Mouse (Mus musculus) hindbrain, embryonic 11.5 days (tissue): Measurements from ENCODE around the gene Fndc3a. TPM values are rescaled to one million over a fixed set of nuclear protein-coding genes. Genes with fewer than 3 reads are reported as not detected.
A peak's percentile ranks its signal among the peaks of the same experiment; 100 is the strongest.

Experiments
- ATAC-seq: fragments of 200-750 bp; cut with Nextera tagmentation; 2 replicates; pipeline ENCODE4 v1.8.0; 2017; ENCODE audit warnings: mild to moderate bottlenecking, moderate TSS enrichment, moderate library complexity; ENCODE audit not compliant: low FRiP score
- DNase-seq: peaks from one replicate; pipeline ENCODE4 v3.0.0-alpha.2; 2015; ENCODE audit warnings: low spot score
- H3K27ac ChIP-seq: fragments of 300-500 bp; sonication (generic); 2 replicates; pipeline ENCODE4 v1.5.1; 2014; ENCODE audit warnings: mild to moderate bottlenecking, low read depth, low read length
- H3K27me3 ChIP-seq: fragments of 300-500 bp; sonication (generic); 2 replicates; pipeline ENCODE4 v1.6.1; 2014; ENCODE audit warnings: mild to moderate bottlenecking, low read length, moderate library complexity, mixed read lengths; ENCODE audit not compliant: control insufficient read depth, insufficient read depth
- H3K36me3 ChIP-seq: fragments of 300-500 bp; sonication (generic); 2 replicates; pipeline ENCODE4 v1.6.1; 2014; ENCODE audit warnings: mild to moderate bottlenecking, low read length, moderate library complexity, mixed read lengths; ENCODE audit not compliant: control insufficient read depth, insufficient read depth
- H3K4me1 ChIP-seq: fragments of 300-500 bp; sonication (generic); replicated peaks from 2 replicates; pipeline ENCODE4 v1.6.1; 2014; ENCODE audit warnings: low read length, mixed read lengths; ENCODE audit not compliant: control insufficient read depth, insufficient read depth
- H3K4me2 ChIP-seq: fragments of 300-500 bp; sonication (generic); replicated peaks from 2 replicates; pipeline ENCODE4 v1.6.1; 2014; ENCODE audit warnings: mild to moderate bottlenecking, low read depth, low read length
- H3K4me3 ChIP-seq: fragments of 300-500 bp; sonication (generic); 2 replicates; pipeline ENCODE4 v1.5.1; 2014; ENCODE audit warnings: low read depth, low read length
- H3K9ac ChIP-seq: fragments of 300-500 bp; sonication (generic); 2 replicates; pipeline ENCODE4 v1.6.1; 2014; ENCODE audit warnings: low read depth, low read length
- H3K9me3 ChIP-seq: fragments of 300-500 bp; sonication (generic); 2 replicates; pipeline ENCODE4 v1.6.1; 2016; ENCODE audit warnings: low read length; ENCODE audit not compliant: control insufficient read depth
- WGBS: fragments of 180-500 bp; shearing (Covaris S2); extraction: QIAGEN DNeasy Blood & Tissue Kit; methylation state at CpG from one replicate; pipeline ENCODE4 v1.1.7; 2014; 5-methylcytosine and 5-hydroxymethylcytosine counted together
- polyA plus RNA-seq: library from polyadenylated mRNA; unstranded; fragments of >200 nt; fragmentation: Nextera tagmentation; extraction: Ambion mirVana; gene quantifications from 2 replicates; pipeline ENCODE4 v1.2.1, GENCODE M21; 2014

Fndc3a gene
- polyA plus RNA-seq, 1 experiment from 2014 or later: 57.2 TPM

DNA sequence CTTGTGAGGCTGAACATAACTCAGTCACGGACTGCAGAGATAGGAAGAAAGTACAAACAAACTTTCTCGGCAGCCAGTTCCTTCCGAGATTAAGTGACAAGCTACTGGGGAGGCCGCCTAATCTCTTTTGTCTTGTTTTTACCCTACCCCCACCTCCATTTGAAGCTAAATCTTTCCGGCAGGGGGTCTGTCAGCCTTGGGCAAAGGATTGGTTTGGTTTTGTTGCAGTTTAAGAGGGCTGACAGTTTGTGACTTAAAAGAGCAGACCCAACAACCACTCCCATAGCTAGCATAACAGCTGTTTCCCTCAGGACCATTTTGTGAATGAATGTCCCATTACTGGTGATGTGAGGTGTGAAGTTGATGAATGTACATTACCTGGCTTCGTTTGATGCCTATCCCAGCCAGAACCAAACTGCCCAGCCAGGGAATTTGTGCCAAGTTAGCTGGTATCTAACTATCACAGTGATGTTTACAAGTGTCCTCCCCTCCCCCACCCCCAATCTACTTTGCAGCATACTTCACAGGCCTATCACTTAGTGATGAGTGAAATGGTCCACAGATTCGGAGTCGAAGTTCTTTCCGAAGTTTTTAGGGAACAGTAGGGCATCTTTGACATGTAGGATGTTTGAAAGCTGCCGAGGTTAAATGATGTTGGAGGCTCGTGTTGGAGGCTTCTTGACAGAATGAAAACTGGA, 202.9 kb downstream of the Fndc3a start:
- ATAC-seq: no peak
- WGBS: 15% methylated on average over 11 of the region's 11 CpGs
- H3K9ac ChIP-seq: no peak overlapping the region
- peak overlapping the region; percentile 23; the same call in 1 of the 2 replicates for H3K4me3 ChIP-seq
- H3K4me1 ChIP-seq: no peaks in the 10 kb centered on the region
- no peaks in the 10 kb centered on the region for H3K36me3 ChIP-seq
- no peaks in the 10 kb centered on the region for H3K9me3 ChIP-seq
- no peak overlapping the region for H3K27ac ChIP-seq
- DNase-seq: peak; percentile 18
- H3K4me2 ChIP-seq: peak overlapping the region; percentile 46; the same call in 1 of the 2 replicates
- no peaks in the 10 kb centered on the region for H3K27me3 ChIP-seq

DNA sequence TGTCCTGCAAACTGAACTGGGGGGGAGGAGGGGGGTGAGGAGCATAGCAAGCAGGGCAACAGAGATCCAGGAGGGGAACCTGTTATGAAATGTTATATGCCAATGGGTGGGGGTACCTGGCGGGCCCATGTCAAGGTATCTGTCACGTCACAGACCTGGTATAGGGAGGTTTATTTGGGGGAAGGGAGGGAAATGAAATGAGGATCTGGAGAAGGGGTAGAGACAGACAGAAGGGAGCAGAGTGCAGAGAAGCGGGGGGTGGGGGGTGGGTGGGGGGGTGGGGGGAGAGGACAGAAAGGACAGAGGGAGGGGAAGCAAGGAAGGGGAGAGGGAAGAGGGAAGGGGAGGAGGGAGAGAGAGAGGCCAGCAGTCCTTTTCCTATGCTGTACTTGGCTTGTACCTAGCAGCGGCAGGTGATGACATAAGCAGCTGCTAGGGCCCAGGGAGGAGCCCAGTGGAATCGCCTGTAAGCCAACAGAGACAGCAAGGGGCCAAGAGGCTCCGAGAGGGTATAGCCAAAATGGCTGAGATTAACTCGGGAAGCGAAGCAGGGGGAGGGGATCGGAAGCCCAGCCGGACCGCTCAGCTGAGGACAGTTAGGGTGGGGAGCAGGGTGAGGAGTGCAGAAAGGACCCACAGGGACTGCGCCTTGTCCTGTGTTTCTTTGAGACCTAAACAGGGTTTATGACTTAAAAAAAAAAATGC, 203.6 kb downstream of the Fndc3a start:
- 10% methylated on average over 11 of the region's 12 CpGs for WGBS
- H3K9me3 ChIP-seq: no peaks in the 10 kb centered on the region
- peak; percentile 45 for DNase-seq
- ATAC-seq: peak; percentile 49
- peak overlapping the region; percentile 46 for H3K4me2 ChIP-seq
- no peaks in the 10 kb centered on the region for H3K27me3 ChIP-seq
- no peaks in the 10 kb centered on the region for H3K36me3 ChIP-seq
- H3K27ac ChIP-seq: no peak overlapping the region
- H3K4me1 ChIP-seq: no peaks in the 10 kb centered on the region
- peak overlapping the region; percentile 52; the same call in 1 of the 2 replicates for H3K9ac ChIP-seq
- peak overlapping the region; percentile 23; the same call in 1 of the 2 replicates for H3K4me3 ChIP-seq

DNA sequence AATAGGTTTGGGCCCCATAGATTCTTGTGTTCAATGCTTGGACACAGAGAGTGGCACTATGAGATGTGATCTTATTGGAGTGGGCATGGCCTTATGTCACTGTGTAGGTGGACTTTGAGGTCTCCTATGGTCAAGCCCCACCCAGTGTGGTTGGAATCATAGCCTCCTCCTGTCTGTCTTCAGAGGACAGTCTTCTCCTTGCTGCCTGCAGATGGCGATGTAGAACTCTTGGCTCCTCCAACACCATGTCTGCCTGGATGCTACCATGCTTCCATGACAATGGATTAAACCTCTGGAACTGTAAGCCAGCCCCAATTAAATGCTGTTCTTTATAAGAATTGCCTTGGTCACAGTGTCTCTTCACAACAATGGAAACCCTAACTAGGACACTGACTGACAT, 204.8 kb downstream of the Fndc3a start:
- Histone ChIP-seq H3K27me3 (no peaks in the 10 kb centered on the region), H3K4me3 (no peak overlapping the region), H3K9me3 (no peaks in the 10 kb centered on the region), H3K36me3 (no peaks in the 10 kb centered on the region), H3K27ac (no peak overlapping the region), H3K9ac (no peak overlapping the region), H3K4me2 (no peak overlapping the region), H3K4me1 (no peaks in the 10 kb centered on the region)
- ATAC-seq (no peak), DNase-seq (no peak)
- WGBS: 81% methylated on average over 1 of the region's 1 CpGs

DNA sequence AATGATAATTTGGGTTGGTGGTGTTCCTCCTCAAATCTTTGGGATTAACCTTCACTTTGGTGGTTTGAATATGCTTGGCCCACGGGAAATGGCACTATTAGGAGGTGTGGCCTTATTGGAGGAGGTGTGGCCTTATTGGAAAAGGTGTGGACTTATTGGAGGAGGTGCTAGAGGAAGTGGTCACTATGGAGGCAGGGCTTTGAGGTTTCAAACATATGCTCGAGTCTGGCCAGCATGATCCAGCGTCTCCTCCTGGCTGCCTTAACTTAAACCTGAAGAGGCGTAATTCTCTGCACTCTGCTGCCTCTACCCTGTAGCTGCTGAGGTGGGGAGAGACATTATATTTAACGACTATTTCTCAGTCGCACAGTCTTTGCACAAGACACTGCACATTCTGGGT, 206.6 kb downstream of the Fndc3a start:
- Histone ChIP-seq H3K9me3 (no peaks in the 10 kb centered on the region), H3K27me3 (no peaks in the 10 kb centered on the region), H3K27ac (no peak overlapping the region), H3K4me3 (no peak overlapping the region), H3K9ac (no peak overlapping the region), H3K36me3 (no peaks in the 10 kb centered on the region), H3K4me1 (no peaks in the 10 kb centered on the region), H3K4me2 (no peak overlapping the region)
- DNase-seq: no peak
- no peak for ATAC-seq
- 51% methylated on average over 6 of the region's 6 CpGs for WGBS

DNA sequence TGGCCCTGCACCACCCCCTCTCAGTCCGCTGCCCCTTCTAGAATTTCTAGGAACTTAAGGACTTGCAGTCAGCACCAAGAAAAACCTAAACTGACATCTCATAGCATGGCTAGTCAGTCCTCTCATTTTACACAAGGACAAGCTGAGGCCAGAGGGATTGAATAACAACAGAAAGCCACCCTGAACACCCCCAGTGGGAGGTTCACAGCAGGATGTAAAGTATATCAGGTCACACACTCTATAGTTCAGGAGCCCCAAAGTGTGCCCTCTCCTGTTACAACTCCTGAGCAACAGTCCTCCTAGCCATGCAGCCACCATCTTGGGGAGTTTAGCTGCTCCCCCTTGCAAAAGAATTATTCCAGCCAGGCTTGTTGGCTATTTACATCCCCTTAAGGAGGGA, 216.0 kb downstream of the Fndc3a start:
- Histone ChIP-seq H3K27ac (no peak overlapping the region), H3K9me3 (no peaks in the 10 kb centered on the region), H3K4me3 (no peak overlapping the region), H3K27me3 (no peaks in the 10 kb centered on the region), H3K4me2 (no peak overlapping the region), H3K4me1 (no peaks in the 10 kb centered on the region), H3K36me3 (no peaks in the 10 kb centered on the region), H3K9ac (no peak overlapping the region)
- WGBS: 75% methylated on average over 1 of the region's 1 CpGs
- DNase-seq (no peak), ATAC-seq (no peak)

DNA sequence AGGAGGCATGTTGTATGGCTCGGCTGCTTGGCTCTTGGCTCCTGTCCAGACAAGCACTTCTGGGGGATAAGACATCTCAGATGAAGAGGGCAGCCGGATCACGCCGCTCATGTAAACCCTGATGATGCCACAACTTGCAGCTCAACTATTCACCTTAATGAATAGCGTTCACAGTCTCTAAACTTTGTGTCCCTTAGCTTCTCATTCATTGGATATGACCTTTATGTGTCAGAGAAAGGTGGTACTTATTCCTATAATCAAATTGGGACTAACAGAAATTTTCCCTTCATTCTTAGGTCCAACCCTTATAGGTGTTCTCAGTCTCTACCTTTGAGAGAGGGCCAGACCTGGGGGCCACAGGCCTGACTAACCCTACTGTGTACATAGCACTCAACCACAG, 218.1 kb downstream of the Fndc3a start, which contains the start of gene Gm9195:
Gene Gm9195, minus strand, starts transcription at position 101 of the 400 bp plus-strand sequence.
- Histone ChIP-seq H3K9me3 (no peaks in the 10 kb centered on the region), H3K27me3 (no peaks in the 10 kb centered on the region), H3K4me2 (no peak within 1 kb of the TSS), H3K27ac (no peak within 1 kb of the TSS), H3K4me3 (no peak within 1 kb of the TSS), H3K36me3 (no peaks in the 10 kb centered on the region), H3K4me1 (no peaks in the 10 kb centered on the region), H3K9ac (no peak within 1 kb of the TSS)
- ATAC-seq: no peak
- 92% methylated on average over 5 of the region's 5 CpGs for WGBS
- no peak for DNase-seq

DNA sequence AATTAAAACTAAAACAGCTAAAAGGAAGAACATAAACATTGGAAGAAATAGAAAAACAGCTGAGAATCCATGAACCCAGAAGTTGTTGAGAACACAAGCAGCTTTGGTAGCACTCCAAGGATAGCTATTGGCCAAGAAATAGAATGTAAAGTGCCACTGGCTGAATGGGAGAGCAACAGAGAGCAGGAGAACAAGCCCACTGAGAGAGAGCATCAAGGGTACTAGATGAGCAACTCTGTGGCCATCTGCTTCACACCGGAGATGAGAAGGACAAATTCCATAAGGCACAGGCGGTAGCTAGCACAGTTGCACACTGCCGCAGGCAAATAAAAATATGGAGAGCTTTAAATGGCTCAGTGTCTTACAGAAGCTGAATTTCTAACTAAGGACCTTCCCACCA, 219.4 kb downstream of the Fndc3a start:
- Histone ChIP-seq H3K9ac (no peak overlapping the region), H3K4me1 (no peaks in the 10 kb centered on the region), H3K36me3 (no peaks in the 10 kb centered on the region), H3K9me3 (no peaks in the 10 kb centered on the region), H3K4me3 (no peak overlapping the region), H3K27me3 (no peaks in the 10 kb centered on the region), H3K27ac (no peak overlapping the region), H3K4me2 (no peak overlapping the region)
- WGBS: 92% methylated on average over 3 of the region's 3 CpGs
- no peak for ATAC-seq
- DNase-seq: no peak
